Mouse (Mus musculus): Measurements from ENCODE around the gene Ndufs7. TPM values are rescaled to one million over a fixed set of nuclear protein-coding genes. Genes with fewer than 3 reads are reported as not detected.

Ndufs7 gene
- total RNA-seq, 1 experiment, result 205 TPM

- Histone ChIP-seq H3K27ac (ENCODE audit: insufficient read depth, low read depth, low read length, poor library complexity, severe bottlenecking) (no peak overlapping the region; the same call in 1 of the 2 replicates), H3K4me1 (ENCODE audit: control insufficient read depth in 2 of 2, insufficient read depth in 2 of 2, low read length in 2 of 2, poor library complexity in 1 of 2) (peaks cover 0 to 25% of the 10 kb centered on the region in 2 experiments; a peak in 2 of 4 replicates), H3K9me3 (ENCODE audit: control insufficient read depth, insufficient read depth, low read depth, low read length) (no peaks in the 10 kb centered on the region), H3K9ac (ENCODE audit: insufficient read depth, low read depth, low read length, poor library complexity, severe bottlenecking) (no peak overlapping the region), H3K4me3 (ENCODE audit: insufficient read depth in 1 of 2, low read depth in 1 of 2, low read length in 2 of 2, poor library complexity in 1 of 2, severe bottlenecking in 1 of 2) (no peak overlapping the region), H3K36me3 (ENCODE audit: control insufficient read depth, insufficient read depth, low read length, poor library complexity, severe bottlenecking) (peaks cover 60% of the 10 kb centered on the region)
- in situ Hi-C loops (cut with MboI; ENCODE audit: low sequenced_read_pairs in 2 of 2, unreplicated experiment in 2 of 2), result no loop called here
- no peak for TF ChIP-seq HCFC1 (IDR thresholded peaks at IDR 0.05; ENCODE audit: borderline replicate concordance, insufficient read depth, low read length)
- TF ChIP-seq ZNF384 (IDR thresholded peaks at IDR 0.05; ENCODE audit: low read depth, low read length), result no peak
- TF ChIP-seq CHD2 (IDR thresholded peaks at IDR 0.05; ENCODE audit: low read depth, low read length), result no peak
- no peak for TF ChIP-seq ZC3H11A (IDR thresholded peaks at IDR 0.05; ENCODE audit: borderline replicate concordance, low read depth, low read length)
- no peak for TF ChIP-seq MAFK (IDR thresholded peaks at IDR 0.05; ENCODE audit: insufficient read depth, low read depth, low read length)
- no peak for DNase-seq (ENCODE audit: low read depth, low spot score)
Observed at GRCm38 (mm10) chr10:80285222-80286070, 36.5 kb downstream of the Ndufs7 start.

GRCm38 (mm10) chr10:80288097-80288496 lies 39.2 kb downstream of the Ndufs7 start:
- no peak for DNase-seq (ENCODE audit: low read depth, low spot score)
- H3K4me1 ChIP-seq (ENCODE audit: control insufficient read depth in 2 of 2, insufficient read depth in 2 of 2, low read length in 2 of 2, poor library complexity in 1 of 2), result peaks cover 0 to 23% of the 10 kb centered on the region in 2 experiments; a peak in 2 of 4 replicates
- no peak overlapping the region for H3K9ac ChIP-seq (ENCODE audit: insufficient read depth, low read depth, low read length, poor library complexity, severe bottlenecking)
- no peaks in the 10 kb centered on the region for H3K9me3 ChIP-seq (ENCODE audit: control insufficient read depth, insufficient read depth, low read depth, low read length)
- peaks cover 44% of the 10 kb centered on the region for H3K36me3 ChIP-seq (ENCODE audit: control insufficient read depth, insufficient read depth, low read length, poor library complexity, severe bottlenecking)
- no peak overlapping the region for H3K27ac ChIP-seq (ENCODE audit: insufficient read depth, low read depth, low read length, poor library complexity, severe bottlenecking)
- no peak for TF ChIP-seq CHD2 (IDR thresholded peaks at IDR 0.05; ENCODE audit: low read depth, low read length)
- TF ChIP-seq HCFC1 (IDR thresholded peaks at IDR 0.05; ENCODE audit: borderline replicate concordance, insufficient read depth, low read length), result no peak
- TF ChIP-seq MAFK (IDR thresholded peaks at IDR 0.05; ENCODE audit: insufficient read depth, low read depth, low read length), result no peak
- no peak for TF ChIP-seq ZNF384 (IDR thresholded peaks at IDR 0.05; ENCODE audit: low read depth, low read length)
- TF ChIP-seq ZC3H11A (IDR thresholded peaks at IDR 0.05; ENCODE audit: borderline replicate concordance, low read depth, low read length), result no peak
- in situ Hi-C loops (cut with MboI; ENCODE audit: low sequenced_read_pairs in 2 of 2, unreplicated experiment in 2 of 2), result no loop called here
- no peak overlapping the region for H3K4me3 ChIP-seq (ENCODE audit: insufficient read depth in 1 of 2, low read depth in 1 of 2, low read length in 2 of 2, poor library complexity in 1 of 2, severe bottlenecking in 1 of 2)

- Histone ChIP-seq H3K36me3 (ENCODE audit: control insufficient read depth, insufficient read depth, low read length, poor library complexity, severe bottlenecking) (peaks cover 44% of the 10 kb centered on the region), H3K9ac (ENCODE audit: insufficient read depth, low read depth, low read length, poor library complexity, severe bottlenecking) (no peak overlapping the region), H3K9me3 (ENCODE audit: control insufficient read depth, insufficient read depth, low read depth, low read length) (no peaks in the 10 kb centered on the region), H3K4me3 (ENCODE audit: insufficient read depth in 1 of 2, low read depth in 1 of 2, low read length in 2 of 2, poor library complexity in 1 of 2, severe bottlenecking in 1 of 2) (no peak overlapping the region), H3K27ac (ENCODE audit: insufficient read depth, low read depth, low read length, poor library complexity, severe bottlenecking) (no peak overlapping the region), H3K4me1 (ENCODE audit: control insufficient read depth in 2 of 2, insufficient read depth in 2 of 2, low read length in 2 of 2, poor library complexity in 1 of 2) (peaks cover 0 to 19% of the 10 kb centered on the region in 2 experiments; a peak in 2 of 4 replicates)
- DNase-seq (ENCODE audit: low read depth, low spot score), result no peak
- TF ChIP-seq ZC3H11A (IDR thresholded peaks at IDR 0.05; ENCODE audit: borderline replicate concordance, low read depth, low read length) (no peak), ZNF384 (IDR thresholded peaks at IDR 0.05; ENCODE audit: low read depth, low read length) (no peak), MAFK (IDR thresholded peaks at IDR 0.05; ENCODE audit: insufficient read depth, low read depth, low read length) (no peak), HCFC1 (IDR thresholded peaks at IDR 0.05; ENCODE audit: borderline replicate concordance, insufficient read depth, low read length) (no peak), CHD2 (IDR thresholded peaks at IDR 0.05; ENCODE audit: low read depth, low read length) (no peak)
- in situ Hi-C loops (cut with MboI; ENCODE audit: low sequenced_read_pairs in 2 of 2, unreplicated experiment in 2 of 2), result no loop called here
Observed at GRCm38 (mm10) chr10:80288657-80289056, 39.7 kb downstream of the Ndufs7 start.

- peak within 1 kb of the TSS; percentile 99 for H3K9ac ChIP-seq (ENCODE audit: insufficient read depth, low read depth, low read length, poor library complexity, severe bottlenecking)
- TF ChIP-seq HCFC1 (IDR thresholded peaks at IDR 0.05; ENCODE audit: borderline replicate concordance, insufficient read depth, low read length) (peak; percentile 70; the same call in 1 of the 2 replicates), CHD2 (IDR thresholded peaks at IDR 0.05; ENCODE audit: low read depth, low read length) (peak; percentile 94), ZC3H11A (IDR thresholded peaks at IDR 0.05; ENCODE audit: borderline replicate concordance, low read depth, low read length) (no peak), MAFK (IDR thresholded peaks at IDR 0.05; ENCODE audit: insufficient read depth, low read depth, low read length) (no peak), ZNF384 (IDR thresholded peaks at IDR 0.05; ENCODE audit: low read depth, low read length) (no peak)
- H3K27ac ChIP-seq (ENCODE audit: insufficient read depth, low read depth, low read length, poor library complexity, severe bottlenecking), result peak within 1 kb of the TSS; percentile 87
- in situ Hi-C loops (cut with MboI; ENCODE audit: low sequenced_read_pairs in 2 of 2, unreplicated experiment in 2 of 2), result no loop called here
- H3K9me3 ChIP-seq (ENCODE audit: control insufficient read depth, insufficient read depth, low read depth, low read length), result no peaks in the 10 kb centered on the region
- peaks cover 28% of the 10 kb centered on the region for H3K36me3 ChIP-seq (ENCODE audit: control insufficient read depth, insufficient read depth, low read length, poor library complexity, severe bottlenecking)
- peak within 1 kb of the TSS; percentile 71 to 83 for H3K4me3 ChIP-seq (ENCODE audit: insufficient read depth in 1 of 2, low read depth in 1 of 2, low read length in 2 of 2, poor library complexity in 1 of 2, severe bottlenecking in 1 of 2)
- H3K4me1 ChIP-seq (ENCODE audit: control insufficient read depth in 2 of 2, insufficient read depth in 2 of 2, low read length in 2 of 2, poor library complexity in 1 of 2), result peaks cover 0 to 23% of the 10 kb centered on the region in 2 experiments; a peak in 2 of 4 replicates
- DNase-seq (ENCODE audit: low read depth, low spot score), result peak; percentile 96
Observed at GRCm38 (mm10) chr10:80292251-80293146, 43.6 kb downstream of the Ndufs7 start, which contains the start of gene Rps15. Rps15 (plus strand) TSS chr10:80292453.
